ENCODE assay signal across 13 mouse cellular contexts in the genomic region with DNA sequence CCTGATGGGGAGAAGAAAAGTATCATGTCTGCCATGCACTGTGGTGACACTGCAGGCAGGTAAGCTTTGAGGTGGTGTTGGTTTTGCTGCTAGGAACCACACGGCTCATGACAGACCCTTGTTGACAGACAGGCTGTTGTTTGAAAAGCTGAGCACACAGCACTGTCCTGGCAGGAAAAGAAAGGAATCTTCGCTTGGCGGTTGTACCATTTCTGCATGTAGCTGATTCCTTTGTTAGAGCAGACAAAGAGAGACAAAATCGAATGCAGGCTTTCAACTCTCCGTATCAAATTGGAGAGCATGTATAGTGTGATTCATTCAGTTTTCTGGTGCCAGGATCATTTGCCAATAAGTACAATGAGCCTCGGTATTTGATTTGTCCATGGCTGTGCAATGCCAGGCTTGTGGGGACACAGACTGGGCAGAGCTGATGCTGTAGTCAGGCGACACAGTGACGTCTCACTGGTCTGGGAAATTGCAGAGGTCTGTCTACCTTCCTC.
DNase-seq lines count a peak whose midpoint lies in the region; ATAC-seq and TF ChIP-seq lines count a peak whose summit lies in the region.
"Had no signal": no experiment of that assay in that cellular context is flagged by ENCODE, and none has a peak within 500 bp of the region (broad histone marks: within the 10 kb centered on the region; RNA-seq: fewer than 3 reads in every experiment).

No protein-coding gene starts in this region.

- no peaks in the 10 kb centered on the region for H3K36me3 ChIP-seq in neural tube, embryonic 12.5 days
- H3K36me3 ChIP-seq in hindbrain, postnatal 0 days (ENCODE audit: insufficient read depth, low read length), result no peaks in the 10 kb centered on the region
- H3K36me3 ChIP-seq: embryonic facial prominence, embryonic 13.5 days; heart, embryonic 15.5 days; kidney, embryonic 15.5 days had no signal

- H3K4me3 ChIP-seq in neural tube, embryonic 12.5 days, result no peak overlapping the region
- no peak overlapping the region for H3K4me3 ChIP-seq in hindbrain, postnatal 0 days (ENCODE audit: low read length)
- H3K4me3 ChIP-seq: embryonic facial prominence, embryonic 13.5 days; heart, embryonic 15.5 days; kidney, embryonic 15.5 days had no signal

- 41% methylated on average over 8 of the region's 8 CpGs for WGBS in neural tube, embryonic 12.5 days
- 10% methylated on average over 8 of the region's 8 CpGs for WGBS in hindbrain, postnatal 0 days

- no peak overlapping the region for H3K9ac ChIP-seq in neural tube, embryonic 12.5 days
- H3K9ac ChIP-seq in hindbrain, postnatal 0 days (replicated peaks; ENCODE audit: low read length), result no peak overlapping the region
- H3K9ac ChIP-seq: embryonic facial prominence, embryonic 13.5 days; heart, embryonic 15.5 days; kidney, embryonic 15.5 days; liver, postnatal 0 days had no signal

- peak; percentile 46 to 65 for DNase-seq in cerebellum, adult 18-20 months
- no peak for DNase-seq in neural tube, embryonic 10.5 days (ENCODE audit: extremely low spot score, low spot score)
- DNase-seq in hindbrain, postnatal 0 days (ENCODE audit: low spot score), result peak; percentile 63
- DNase-seq in retina, embryonic 14.5 days (ENCODE audit: low spot score), result peak; percentile 28
- no peak for DNase-seq in heart, postnatal 25 days (ENCODE audit: low spot score)
- DNase-seq: liver, postnatal 0 days had no signal

- TF ChIP-seq CTCF in hindbrain, postnatal 0 days (IDR thresholded peaks at IDR 0.05; ENCODE audit: low read depth), result no peak

- no peak overlapping the region for H3K27ac ChIP-seq in neural tube, embryonic 12.5 days
- peak overlapping the region; percentile 60; the same call in 1 of the 2 replicates for H3K27ac ChIP-seq in hindbrain, postnatal 0 days
- H3K27ac ChIP-seq: embryonic facial prominence, embryonic 13.5 days; heart, embryonic 15.5 days; kidney, embryonic 15.5 days had no signal

- H3K4me2 ChIP-seq in neural tube, embryonic 12.5 days (replicated peaks), result no peak overlapping the region; the same call in 1 of the 2 replicates
- H3K4me2 ChIP-seq in hindbrain, postnatal 0 days (ENCODE audit: low read depth, low read length), result 0 out of 2 replicates have a peak overlapping the region, but pooled peaks have one; percentile 10
- H3K4me2 ChIP-seq: embryonic facial prominence, embryonic 13.5 days; heart, embryonic 15.5 days; kidney, embryonic 15.5 days had no signal

- intact Hi-C loops in heart, postnatal 25 days (cut with DNase I), result no loop called here

- H3K4me1 ChIP-seq in neural tube, embryonic 12.5 days, result peaks cover 3% of the 10 kb centered on the region; the same call in 1 of the 2 replicates
- H3K4me1 ChIP-seq in hindbrain, postnatal 0 days (ENCODE audit: insufficient read depth, low read length), result no peaks in the 10 kb centered on the region; the same call in 1 of the 2 replicates
- H3K4me1 ChIP-seq: embryonic facial prominence, embryonic 13.5 days; heart, embryonic 15.5 days; kidney, embryonic 15.5 days had no signal

- no peak for ATAC-seq in cerebellum, adult (ENCODE audit: insufficient number of reproducible peaks, low FRiP score, low TSS enrichment)
- ATAC-seq in neural tube, embryonic 12.5 days (ENCODE audit: low FRiP score, low read depth), result 0 out of 2 replicates have a peak, but pooled peaks have one; percentile 48
- peak; percentile 87 for ATAC-seq in hindbrain, postnatal 0 days
- no peak for ATAC-seq in megakaryocyte progenitor cell, adult 5-6 weeks (replicated peaks; ENCODE audit: poor library complexity)
- ATAC-seq: liver, postnatal 0 days; Patski had no signal

- no peaks in the 10 kb centered on the region for H3K9me3 ChIP-seq in neural tube, embryonic 12.5 days
- H3K9me3 ChIP-seq in hindbrain, postnatal 0 days (ENCODE audit: low read length), result no peaks in the 10 kb centered on the region
- H3K9me3 ChIP-seq: embryonic facial prominence, embryonic 13.5 days; heart, embryonic 15.5 days; kidney, embryonic 15.5 days had no signal

- H3K27me3 ChIP-seq in neural tube, embryonic 12.5 days (replicated peaks), result no peaks in the 10 kb centered on the region
- no peaks in the 10 kb centered on the region for H3K27me3 ChIP-seq in hindbrain, postnatal 0 days (ENCODE audit: insufficient read depth, low read length)
- H3K27me3 ChIP-seq: embryonic facial prominence, embryonic 13.5 days; heart, embryonic 15.5 days; kidney, embryonic 15.5 days had no signal

Comparison
In these comparisons a context has a peak if more than half of its experiments do, and no peak if none do; other contexts are left out.
1. DNase-seq: peak in cerebellum, adult 18-20 months (2 of 2), hindbrain, postnatal 0 days (single experiment) and retina, embryonic 14.5 days (single experiment); none in neural tube, embryonic 10.5 days (single experiment) and heart, postnatal 25 days (single experiment).
2. ATAC-seq: peak in neural tube, embryonic 12.5 days (single experiment) and hindbrain, postnatal 0 days (single experiment); none in cerebellum, adult (single experiment) and megakaryocyte progenitor cell, adult 5-6 weeks (single experiment).